Mouse (Mus musculus): ENCODE measurements at regions not wholly inside any gene's neighbourhood (a gene's known extent, or its start where the extent isn't known, plus 50 kb on each side); places are given as distances from the start of the nearest gene placed in this dataset.

DNA sequence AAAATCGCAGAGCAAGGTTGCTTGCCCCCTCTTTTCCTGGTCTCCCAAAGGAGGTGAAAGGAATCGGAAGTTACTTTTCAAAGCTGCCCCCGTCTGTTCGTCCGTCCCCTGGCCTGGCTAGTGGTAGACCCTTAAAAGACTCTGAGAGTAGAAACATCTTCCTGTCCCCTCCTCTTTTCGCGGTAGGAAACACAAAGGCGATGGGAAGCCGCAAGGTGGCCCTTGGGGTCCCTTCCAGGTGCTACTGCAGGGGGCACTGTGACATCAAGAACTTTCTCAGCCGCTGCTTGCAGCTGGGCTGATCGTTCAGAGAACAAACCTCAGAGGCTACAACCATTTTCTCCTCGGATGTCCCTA, 316.8 kb downstream of the Med13l start:
- TF ChIP-seq CTCF (IDR thresholded peaks at IDR 0.05) (peak; percentile 86), POLR2A (IDR thresholded peaks at IDR 0.05; ENCODE audit: insufficient read depth, low read depth, low read length) (no peak), EP300 (IDR thresholded peaks at IDR 0.05; ENCODE audit: insufficient read depth, low read depth, low read length) (0 out of 2 replicates have a peak, but pooled peaks have one; percentile 48)
- peak; percentile 27 to 70 for DNase-seq
- Histone ChIP-seq H3K4me1 (ENCODE audit: control insufficient read depth, insufficient read depth, low read length) (peaks cover 4% of the 10 kb centered on the region; the same call in 1 of the 2 replicates), H3K36me3 (ENCODE audit: control insufficient read depth, insufficient read depth, low read length) (no peaks in the 10 kb centered on the region), H3K27me3 (ENCODE audit: control insufficient read depth, insufficient read depth, low read length) (no peaks in the 10 kb centered on the region), H3K9ac (ENCODE audit: low read depth, low read length) (no peak overlapping the region), H3K79me2 (replicated peaks; ENCODE audit: control insufficient read depth, insufficient read depth, low read length) (no peaks in the 10 kb centered on the region), H3K27ac (no peak overlapping the region), H3K4me3 (no peak overlapping the region)
- intact Hi-C loops (cut with DNase I), result loop anchor here (1.0 to 10.0 kb wide), 4 partner anchors 96 to 809 kb away; partner anchors contain the start of gene Tbx3
- 2% methylated on average over 12 of the region's 12 CpGs for WGBS

DNA sequence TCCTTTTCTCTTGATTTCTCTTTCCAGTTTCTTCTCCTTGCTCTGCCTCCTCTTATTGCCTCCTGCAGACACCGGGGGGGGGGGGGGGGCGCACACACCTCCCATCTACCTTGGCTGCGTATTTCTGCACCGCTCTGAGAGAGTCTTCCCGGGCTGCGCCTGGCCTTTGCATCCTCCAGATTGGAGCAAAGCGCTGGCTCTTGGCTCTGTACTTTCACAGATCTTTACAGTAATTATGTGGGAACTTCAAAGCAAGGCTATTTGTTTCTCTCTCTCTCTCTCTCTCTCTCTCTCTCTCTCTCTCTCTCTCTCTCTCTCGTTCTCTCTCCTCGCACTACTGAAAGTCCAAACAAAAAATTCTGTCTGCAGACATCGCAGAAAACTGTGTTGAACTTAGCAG, 317.4 kb downstream of the Med13l start:
- DNase-seq, result no peak
- Histone ChIP-seq H3K4me3 (no peak overlapping the region), H3K36me3 (ENCODE audit: control insufficient read depth, insufficient read depth, low read length) (no peaks in the 10 kb centered on the region), H3K9ac (ENCODE audit: low read depth, low read length) (no peak overlapping the region), H3K27me3 (ENCODE audit: control insufficient read depth, insufficient read depth, low read length) (no peaks in the 10 kb centered on the region), H3K4me1 (ENCODE audit: control insufficient read depth, insufficient read depth, low read length) (peaks cover 4% of the 10 kb centered on the region; the same call in 1 of the 2 replicates), H3K27ac (no peak overlapping the region), H3K79me2 (replicated peaks; ENCODE audit: control insufficient read depth, insufficient read depth, low read length) (no peaks in the 10 kb centered on the region)
- TF ChIP-seq POLR2A (IDR thresholded peaks at IDR 0.05; ENCODE audit: insufficient read depth, low read depth, low read length) (no peak), CTCF (IDR thresholded peaks at IDR 0.05) (no peak), EP300 (IDR thresholded peaks at IDR 0.05; ENCODE audit: insufficient read depth, low read depth, low read length) (no peak)
- intact Hi-C loops (cut with DNase I), result loop anchor here (1.0 to 10.0 kb wide), 4 partner anchors 97 to 808 kb away; partner anchors contain the start of gene Tbx3
- 39% methylated on average over 10 of the region's 10 CpGs for WGBS

DNA sequence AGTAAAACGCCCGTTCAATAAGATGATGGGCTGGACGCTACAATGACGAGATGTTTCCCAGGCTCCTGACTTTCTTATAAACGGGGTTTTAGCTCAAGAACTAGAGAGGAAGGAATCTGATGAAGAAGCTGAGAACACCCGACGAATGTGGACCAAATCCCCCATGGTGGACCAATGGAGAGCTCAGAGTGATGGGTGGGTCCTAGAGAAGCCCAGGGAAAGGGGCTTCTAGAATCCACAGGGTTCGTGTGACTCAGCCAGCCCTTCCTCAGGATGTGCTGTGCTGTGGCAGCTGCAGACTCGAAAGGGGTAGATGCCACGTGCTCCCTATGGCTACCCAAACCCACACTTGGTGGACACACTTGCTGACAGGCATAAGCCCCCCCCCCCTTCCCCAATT, 318.2 kb downstream of the Med13l start:
- no peaks in the 10 kb centered on the region for H3K79me2 ChIP-seq (replicated peaks; ENCODE audit: control insufficient read depth, insufficient read depth, low read length)
- intact Hi-C loops (cut with DNase I), result loop anchor here (1.0 to 10.0 kb wide), 3 partner anchors 696 to 813 kb away; partner anchors contain the start of gene Tbx3
- no peak overlapping the region for H3K9ac ChIP-seq (ENCODE audit: low read depth, low read length)
- TF ChIP-seq POLR2A (IDR thresholded peaks at IDR 0.05; ENCODE audit: insufficient read depth, low read depth, low read length) (no peak), CTCF (IDR thresholded peaks at IDR 0.05) (no peak), EP300 (IDR thresholded peaks at IDR 0.05; ENCODE audit: insufficient read depth, low read depth, low read length) (no peak)
- no peak overlapping the region for H3K27ac ChIP-seq
- H3K4me3 ChIP-seq, result no peak overlapping the region
- DNase-seq, result no peak
- H3K4me1 ChIP-seq (ENCODE audit: control insufficient read depth, insufficient read depth, low read length), result peaks cover 4% of the 10 kb centered on the region; the same call in 1 of the 2 replicates
- no peaks in the 10 kb centered on the region for H3K36me3 ChIP-seq (ENCODE audit: control insufficient read depth, insufficient read depth, low read length)
- no peaks in the 10 kb centered on the region for H3K27me3 ChIP-seq (ENCODE audit: control insufficient read depth, insufficient read depth, low read length)
- 67% methylated on average over 10 of the region's 10 CpGs for WGBS

DNA sequence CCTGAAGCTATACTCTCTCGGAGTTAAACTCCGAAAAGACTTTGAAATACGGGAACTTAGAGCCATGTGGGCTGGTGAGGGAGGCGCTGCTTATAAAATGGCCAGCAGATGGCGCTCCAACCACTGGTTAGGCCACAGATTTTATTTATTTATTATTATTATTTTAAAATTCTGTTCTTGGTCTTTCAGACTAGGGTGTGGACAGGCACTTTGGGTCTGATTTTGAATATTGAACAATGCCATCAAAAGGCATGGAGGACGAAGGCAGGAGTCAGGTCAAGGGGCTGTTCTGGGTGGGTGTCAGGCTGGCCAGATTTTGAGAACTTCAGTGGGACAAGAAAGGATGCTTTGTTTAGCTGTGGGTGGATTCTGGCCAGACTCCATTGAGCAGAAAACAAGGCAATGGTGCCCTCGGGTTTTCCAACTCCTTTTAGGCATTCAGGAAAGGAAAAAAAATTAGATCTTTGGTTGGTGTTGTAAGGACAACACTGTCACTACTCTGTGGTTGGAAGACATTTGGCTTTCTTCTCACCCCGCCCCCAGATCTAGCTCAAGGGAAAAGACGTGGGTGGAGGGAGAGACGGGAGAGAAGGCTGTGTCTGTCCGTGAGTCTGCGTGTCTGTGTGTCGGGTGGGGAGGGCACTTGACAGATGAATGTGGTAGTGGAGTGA, 319.5 kb downstream of the Med13l start:
- DNase-seq, result peak; percentile 64 to 81
- Histone ChIP-seq H3K27me3 (ENCODE audit: control insufficient read depth, insufficient read depth, low read length) (no peaks in the 10 kb centered on the region), H3K4me1 (ENCODE audit: control insufficient read depth, insufficient read depth, low read length) (peaks cover 4% of the 10 kb centered on the region; the same call in 1 of the 2 replicates), H3K27ac (peak overlapping the region; percentile 60), H3K79me2 (replicated peaks; ENCODE audit: control insufficient read depth, insufficient read depth, low read length) (no peaks in the 10 kb centered on the region), H3K4me3 (no peak overlapping the region), H3K36me3 (ENCODE audit: control insufficient read depth, insufficient read depth, low read length) (no peaks in the 10 kb centered on the region), H3K9ac (ENCODE audit: low read depth, low read length) (no peak overlapping the region)
- intact Hi-C loops (cut with DNase I), result loop anchor here (1.0 to 10.0 kb wide), 5 partner anchors 69 to 811 kb away; partner anchors contain the start of gene Tbx3
- WGBS, result 9% methylated on average over 13 of the region's 13 CpGs
- TF ChIP-seq EP300 (IDR thresholded peaks at IDR 0.05; ENCODE audit: insufficient read depth, low read depth, low read length) (no peak), CTCF (IDR thresholded peaks at IDR 0.05) (peak; percentile 99), POLR2A (IDR thresholded peaks at IDR 0.05; ENCODE audit: insufficient read depth, low read depth, low read length) (no peak)

DNA sequence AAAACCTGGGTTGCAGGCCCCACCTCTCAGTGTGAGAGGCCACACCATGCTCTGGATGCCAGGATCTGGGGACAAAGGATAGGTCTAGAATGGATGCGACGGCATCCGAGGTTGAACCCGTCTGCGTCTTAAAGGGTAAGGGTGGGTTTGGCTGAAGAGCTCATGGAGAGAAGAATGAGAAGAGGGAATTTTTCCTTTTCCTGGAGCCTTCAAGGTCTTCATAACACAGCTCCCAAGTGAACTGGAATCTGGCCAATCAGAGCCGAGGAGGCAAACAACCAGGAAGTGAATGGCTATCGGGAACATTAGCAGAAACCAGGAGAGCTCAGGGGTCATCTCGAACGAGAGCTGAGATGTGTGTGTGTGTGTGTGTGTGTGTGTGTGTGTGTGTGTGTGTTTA, 320.1 kb downstream of the Med13l start:
- H3K27me3 ChIP-seq (ENCODE audit: control insufficient read depth, insufficient read depth, low read length), result no peaks in the 10 kb centered on the region
- intact Hi-C loops (cut with DNase I), result loop anchor here (2.0 kb wide), 2 partner anchors 68 to 172 kb away; no protein-coding TSS in a partner anchor
- no peak overlapping the region for H3K9ac ChIP-seq (ENCODE audit: low read depth, low read length)
- TF ChIP-seq CTCF (IDR thresholded peaks at IDR 0.05), result no peak
- TF ChIP-seq EP300 (IDR thresholded peaks at IDR 0.05; ENCODE audit: insufficient read depth, low read depth, low read length), result no peak
- no peak for TF ChIP-seq POLR2A (IDR thresholded peaks at IDR 0.05; ENCODE audit: insufficient read depth, low read depth, low read length)
- 48% methylated on average over 9 of the region's 9 CpGs for WGBS
- H3K4me1 ChIP-seq (ENCODE audit: control insufficient read depth, insufficient read depth, low read length), result peaks cover 4% of the 10 kb centered on the region; the same call in 1 of the 2 replicates
- no peaks in the 10 kb centered on the region for H3K36me3 ChIP-seq (ENCODE audit: control insufficient read depth, insufficient read depth, low read length)
- DNase-seq, result peak in 1 of 2 experiments; percentile 28
- H3K27ac ChIP-seq, result peak overlapping the region; percentile 52
- H3K79me2 ChIP-seq (replicated peaks; ENCODE audit: control insufficient read depth, insufficient read depth, low read length), result no peaks in the 10 kb centered on the region
- H3K4me3 ChIP-seq, result no peak overlapping the region

DNA sequence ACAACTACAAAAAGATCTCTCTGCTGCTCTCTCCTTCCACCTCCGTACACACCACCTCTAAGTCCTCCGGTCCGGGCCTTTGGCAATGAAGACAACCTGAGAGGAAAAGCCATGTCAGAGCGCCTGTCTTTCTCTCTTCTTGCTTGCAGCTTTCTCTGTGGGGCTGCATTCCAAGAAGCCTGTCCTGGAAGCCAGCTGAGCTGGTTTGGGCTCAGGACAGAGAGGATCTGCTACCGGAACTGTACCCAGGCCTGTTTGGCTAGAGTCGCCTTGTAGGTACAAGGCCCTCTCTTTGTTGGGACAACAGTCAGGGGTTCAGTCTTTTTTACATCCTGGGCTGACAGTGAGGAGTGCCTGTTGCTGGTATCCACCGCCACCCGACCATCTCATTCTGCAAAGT, 321.4 kb downstream of the Med13l start:
- WGBS, result 96% methylated on average over 8 of the region's 8 CpGs
- intact Hi-C loops (cut with DNase I), result loop anchor here (2.0 kb wide), 2 partner anchors 67 to 171 kb away; no protein-coding TSS in a partner anchor
- no peak for DNase-seq

More for the DNA sequence above, 321.4 kb downstream of the Med13l start:
- peaks cover 4% of the 10 kb centered on the region; the same call in 1 of the 2 replicates for H3K4me1 ChIP-seq (ENCODE audit: control insufficient read depth, insufficient read depth, low read length)
- TF ChIP-seq POLR2A (IDR thresholded peaks at IDR 0.05; ENCODE audit: insufficient read depth, low read depth, low read length), result no peak
- no peak for TF ChIP-seq CTCF (IDR thresholded peaks at IDR 0.05)
- TF ChIP-seq EP300 (IDR thresholded peaks at IDR 0.05; ENCODE audit: insufficient read depth, low read depth, low read length), result no peak
- H3K4me3 ChIP-seq, result no peak overlapping the region
- no peak overlapping the region for H3K9ac ChIP-seq (ENCODE audit: low read depth, low read length)
- no peak overlapping the region for H3K27ac ChIP-seq
- H3K27me3 ChIP-seq (ENCODE audit: control insufficient read depth, insufficient read depth, low read length), result no peaks in the 10 kb centered on the region
- H3K36me3 ChIP-seq (ENCODE audit: control insufficient read depth, insufficient read depth, low read length), result no peaks in the 10 kb centered on the region
- H3K79me2 ChIP-seq (replicated peaks; ENCODE audit: control insufficient read depth, insufficient read depth, low read length), result no peaks in the 10 kb centered on the region

Data from heart, adult 2 months (tissue).